Mouse (Mus musculus): ENCODE measurements around the gene Zfp36l2.

Gene Zfp36l2

GRCm38 (mm10) chr17:84154302-84155028 is 33.3 kb downstream of the Zfp36l2 start:
- no peak for DNase-seq (ENCODE audit: low read depth in 1 of 2, low spot score in 2 of 2)

- no peak for DNase-seq (ENCODE audit: low read depth in 1 of 2, low spot score in 2 of 2)
Observed at GRCm38 (mm10) chr17:84152976-84153786, 34.6 kb downstream of the Zfp36l2 start.

GRCm38 (mm10) chr17:84152206-84152975 is 35.4 kb downstream of the Zfp36l2 start:
- DNase-seq (ENCODE audit: low read depth in 1 of 2, low spot score in 2 of 2), result no peak

- no peak for DNase-seq (ENCODE audit: low read depth in 1 of 2, low spot score in 2 of 2)
Observed at GRCm38 (mm10) chr17:84151306-84151705, 36.4 kb downstream of the Zfp36l2 start.

GRCm38 (mm10) chr17:84150291-84150690 is 37.5 kb downstream of the Zfp36l2 start:
- no peak for DNase-seq (ENCODE audit: low read depth in 1 of 2, low spot score in 2 of 2)

GRCm38 (mm10) chr17:84149566-84149965 is 38.2 kb downstream of the Zfp36l2 start:
- DNase-seq (ENCODE audit: low read depth in 1 of 2, low spot score in 2 of 2), result no peak

- no peak for DNase-seq (ENCODE audit: low read depth in 1 of 2, low spot score in 2 of 2)
Observed at GRCm38 (mm10) chr17:84148499-84149484, 39.0 kb downstream of the Zfp36l2 start.

GRCm38 (mm10) chr17:84147183-84148108 is 40.3 kb downstream of the Zfp36l2 start:
- no peak for DNase-seq (ENCODE audit: low read depth in 1 of 2, low spot score in 2 of 2)

GRCm38 (mm10) chr17:84146458-84147182 is 41.1 kb downstream of the Zfp36l2 start:
- DNase-seq (ENCODE audit: low read depth in 1 of 2, low spot score in 2 of 2), result no peak

- DNase-seq (ENCODE audit: low read depth in 1 of 2, low spot score in 2 of 2), result peak; percentile 42 to 71
Observed at GRCm38 (mm10) chr17:84145826-84146287, 41.9 kb downstream of the Zfp36l2 start.

GRCm38 (mm10) chr17:84144762-84145599 is 42.8 kb downstream of the Zfp36l2 start:
- no peak for DNase-seq (ENCODE audit: low read depth in 1 of 2, low spot score in 2 of 2)

- DNase-seq (ENCODE audit: low read depth in 1 of 2, low spot score in 2 of 2), result no peak
Observed at GRCm38 (mm10) chr17:84144130-84144529, 43.6 kb downstream of the Zfp36l2 start.

GRCm38 (mm10) chr17:84143219-84143844 is 44.4 kb downstream of the Zfp36l2 start:
- no peak for DNase-seq (ENCODE audit: low read depth in 1 of 2, low spot score in 2 of 2)

GRCm38 (mm10) chr17:84141691-84142090 is 46.1 kb downstream of the Zfp36l2 start:
- no peak for DNase-seq (ENCODE audit: low read depth in 1 of 2, low spot score in 2 of 2)

GRCm38 (mm10) chr17:84140822-84141507 is 46.8 kb downstream of the Zfp36l2 start:
- peak in 1 of 2 experiments; percentile 77 for DNase-seq (ENCODE audit: low read depth in 1 of 2, low spot score in 2 of 2)

- DNase-seq (ENCODE audit: low read depth in 1 of 2, low spot score in 2 of 2), result no peak
Observed at GRCm38 (mm10) chr17:84137393-84138171, 50.2 kb downstream of the Zfp36l2 start.

All from monocyte, adult 2 months (primary cell).